Comparison of ENCODE assay signal across 8 mouse cellular contexts in the genomic region with DNA sequence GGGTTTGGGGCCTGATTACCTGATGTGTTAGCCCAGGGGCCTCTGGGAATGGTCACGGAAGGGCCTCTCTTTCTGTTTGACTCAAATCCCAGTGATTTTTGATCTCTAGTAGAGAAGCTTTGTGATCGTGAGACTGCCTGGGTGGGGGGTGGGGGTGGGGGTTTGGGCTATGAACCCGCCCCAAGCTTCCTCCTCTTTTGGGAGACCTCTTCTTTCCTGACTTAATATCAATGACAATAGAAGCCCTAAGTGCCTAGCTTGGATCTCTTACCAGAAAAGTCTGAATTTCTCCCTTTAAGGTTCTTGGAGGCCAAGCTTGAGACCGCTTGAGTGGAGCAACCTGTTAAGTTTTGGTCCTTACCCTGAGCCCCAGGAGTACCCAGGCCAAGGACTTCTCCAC. TPM values are rescaled to one million over a fixed set of nuclear protein-coding genes. Genes with fewer than 3 reads are reported as not detected.
DNase-seq lines count a peak whose midpoint lies in the region; ATAC-seq lines count a peak whose summit lies in the region.

No protein-coding gene starts in this region.

- H3K27ac ChIP-seq in lung, embryonic 15.5 days, result peak overlapping the region; percentile 74; the same call in 1 of the 2 replicates
- no peak overlapping the region for H3K27ac ChIP-seq in forebrain, embryonic 14.5 days (ENCODE audit: low read depth, low read length)
- no peak overlapping the region for H3K27ac ChIP-seq in limb, embryonic 15.5 days
- H3K27ac ChIP-seq in stomach, embryonic 15.5 days, result no peak overlapping the region

- ATAC-seq in lung, embryonic 15.5 days (ENCODE audit: borderline replicate concordance, extremely low read depth, low FRiP score, low TSS enrichment), result no peak
- ATAC-seq in forebrain, embryonic 14.5 days, result no peak
- ATAC-seq in limb, embryonic 15.5 days (ENCODE audit: insufficient number of reproducible peaks, low FRiP score, low TSS enrichment, low read depth), result no peak
- no peak for ATAC-seq in stomach, embryonic 15.5 days (ENCODE audit: insufficient read depth, low FRiP score, low read depth)

- no peaks in the 10 kb centered on the region for H3K9me3 ChIP-seq in lung, embryonic 15.5 days
- H3K9me3 ChIP-seq in forebrain, embryonic 14.5 days (replicated peaks; ENCODE audit: control insufficient read depth, low read length), result no peaks in the 10 kb centered on the region
- no peaks in the 10 kb centered on the region for H3K9me3 ChIP-seq in limb, embryonic 15.5 days
- no peaks in the 10 kb centered on the region for H3K9me3 ChIP-seq in stomach, embryonic 15.5 days

- H3K4me3 ChIP-seq in lung, embryonic 15.5 days, result peak overlapping the region; percentile 86
- H3K4me3 ChIP-seq in forebrain, embryonic 14.5 days (ENCODE audit: low read depth, low read length), result peak overlapping the region; percentile 92
- peak overlapping the region; percentile 83 for H3K4me3 ChIP-seq in limb, embryonic 15.5 days
- H3K4me3 ChIP-seq in stomach, embryonic 15.5 days (replicated peaks), result peak overlapping the region; percentile 88

- peaks cover 26% of the 10 kb centered on the region for H3K4me1 ChIP-seq in lung, embryonic 15.5 days
- H3K4me1 ChIP-seq in forebrain, embryonic 14.5 days (ENCODE audit: control insufficient read depth, insufficient read depth, low read length), result peaks cover 16% of the 10 kb centered on the region; the same call in 1 of the 2 replicates
- H3K4me1 ChIP-seq in limb, embryonic 15.5 days, result peaks cover 26% of the 10 kb centered on the region
- H3K4me1 ChIP-seq in stomach, embryonic 15.5 days, result peaks cover 19% of the 10 kb centered on the region

- WGBS in lung, embryonic 15.5 days, result 31% methylated on average over 4 of the region's 4 CpGs
- 34% methylated on average over 4 of the region's 4 CpGs for WGBS in forebrain, embryonic 14.5 days
- WGBS in limb, embryonic 15.5 days, result 38% methylated on average over 4 of the region's 4 CpGs
- 44% methylated on average over 4 of the region's 4 CpGs for WGBS in stomach, embryonic 15.5 days

- H3K4me2 ChIP-seq in lung, embryonic 15.5 days, result peak overlapping the region; percentile 98
- H3K4me2 ChIP-seq in forebrain, embryonic 14.5 days (ENCODE audit: low read length), result peak overlapping the region; percentile 87
- peak overlapping the region; percentile 96 for H3K4me2 ChIP-seq in limb, embryonic 15.5 days
- H3K4me2 ChIP-seq in stomach, embryonic 15.5 days, result peak overlapping the region; percentile 89

- no peak for DNase-seq in lung, postnatal 4 days
- DNase-seq in forebrain, embryonic 14.5 days (ENCODE audit: low spot score), result no peak
- DNase-seq in retina, embryonic 14.5 days (ENCODE audit: low spot score), result no peak
- DNase-seq in retina, postnatal 1 day, result no peak
- DNase-seq in cerebellum, adult 9-10 months, result no peak

- no peaks in the 10 kb centered on the region for H3K27me3 ChIP-seq in lung, embryonic 15.5 days
- H3K27me3 ChIP-seq in forebrain, embryonic 14.5 days (replicated peaks; ENCODE audit: control insufficient read depth, insufficient read depth, low read length), result no peaks in the 10 kb centered on the region
- no peaks in the 10 kb centered on the region for H3K27me3 ChIP-seq in limb, embryonic 15.5 days
- no peaks in the 10 kb centered on the region for H3K27me3 ChIP-seq in stomach, embryonic 15.5 days (replicated peaks)

- H3K9ac ChIP-seq in lung, embryonic 15.5 days, result peak overlapping the region; percentile 46
- peak overlapping the region; percentile 57; the same call in 1 of the 2 replicates for H3K9ac ChIP-seq in forebrain, embryonic 14.5 days (ENCODE audit: low read length)
- H3K9ac ChIP-seq in limb, embryonic 15.5 days, result no peak overlapping the region
- H3K9ac ChIP-seq in stomach, embryonic 15.5 days, result peak overlapping the region; percentile 19; the same call in 1 of the 2 replicates

- H3K36me3 ChIP-seq in lung, embryonic 15.5 days, result no peaks in the 10 kb centered on the region
- no peaks in the 10 kb centered on the region for H3K36me3 ChIP-seq in forebrain, embryonic 14.5 days (ENCODE audit: control insufficient read depth, insufficient read depth, low read length)
- no peaks in the 10 kb centered on the region for H3K36me3 ChIP-seq in limb, embryonic 15.5 days
- H3K36me3 ChIP-seq in stomach, embryonic 15.5 days, result no peaks in the 10 kb centered on the region

RNA-seq across cellular contexts. Expression of a gene that starts 0.8 kb away (rescaled TPM):
- polyA plus RNA-seq in lung, embryonic 15.5 days (2015; fragmentation: Nextera tagmentation; extraction: Ambion mirVana), result 2.0 and 2.8 TPM in 2 replicates
- polyA plus RNA-seq in forebrain, embryonic 14.5 days (2014; fragmentation: Nextera tagmentation; extraction: Ambion mirVana), result 3.0 and 3.6 TPM in 2 replicates
- 1.9 and 2.1 TPM in 2 replicates for polyA plus RNA-seq in limb, embryonic 15.5 days (2015; fragmentation: Nextera tagmentation; extraction: Ambion mirVana)
- 3.2 and 3.3 TPM in 2 replicates for polyA plus RNA-seq in stomach, embryonic 15.5 days (2015; fragmentation: Nextera tagmentation; extraction: Ambion mirVana)

RNA-seq across cellular contexts. Expression of a gene that starts 58.9 kb away (rescaled TPM):
- 164 and 165 TPM in 2 replicates for polyA plus RNA-seq in lung, embryonic 15.5 days (2015; fragmentation: Nextera tagmentation; extraction: Ambion mirVana)
- polyA plus RNA-seq in forebrain, embryonic 14.5 days (2014; fragmentation: Nextera tagmentation; extraction: Ambion mirVana), result 66.6 and 88.4 TPM in 2 replicates
- polyA plus RNA-seq in limb, embryonic 15.5 days (2015; fragmentation: Nextera tagmentation; extraction: Ambion mirVana), result 137 and 149 TPM in 2 replicates
- 128 and 137 TPM in 2 replicates for polyA plus RNA-seq in stomach, embryonic 15.5 days (2015; fragmentation: Nextera tagmentation; extraction: Ambion mirVana)

RNA-seq across cellular contexts. Expression of a gene that starts 59.2 kb away (rescaled TPM):
- polyA plus RNA-seq in lung, embryonic 15.5 days (2015; fragmentation: Nextera tagmentation; extraction: Ambion mirVana), result 32.0 and 34.1 TPM in 2 replicates
- polyA plus RNA-seq in forebrain, embryonic 14.5 days (2014; fragmentation: Nextera tagmentation; extraction: Ambion mirVana), result 26.8 and 31.9 TPM in 2 replicates
- 23.9 and 37.6 TPM in 2 replicates for polyA plus RNA-seq in limb, embryonic 15.5 days (2015; fragmentation: Nextera tagmentation; extraction: Ambion mirVana)
- polyA plus RNA-seq in stomach, embryonic 15.5 days (2015; fragmentation: Nextera tagmentation; extraction: Ambion mirVana), result 22.2 and 24.2 TPM in 2 replicates
